Mouse (Mus musculus): ENCODE results near the gene Olfml2b. TPM values are rescaled to one million over a fixed set of nuclear protein-coding genes. Genes with fewer than 3 reads are reported as not detected.

Gene Olfml2b
- polyA plus RNA-seq, 1 experiment from 2014 or later = 25.3 TPM

- Histone ChIP-seq H3K4me1 (replicated peaks) (peaks cover 23% of the 10 kb centered on the region), H3K27ac (no peak overlapping the region), H3K4me2 (no peak overlapping the region), H3K9ac (replicated peaks) (no peak overlapping the region), H3K36me3 (no peaks in the 10 kb centered on the region), H3K9me3 (no peaks in the 10 kb centered on the region), H3K27me3 (no peaks in the 10 kb centered on the region), H3K4me3 (replicated peaks) (no peak overlapping the region)
- WGBS = 83% methylated on average over 3 of the region's 3 CpGs
- ATAC-seq (ENCODE audit: insufficient number of reproducible peaks, insufficient read depth, low FRiP score, low TSS enrichment, low read depth) = no peak
Measured at GRCm38 (mm10) chr1:170698771-170699170, 54.4 kb downstream of the Olfml2b start.

- Histone ChIP-seq H3K4me1 (replicated peaks) (peaks cover 19% of the 10 kb centered on the region), H3K36me3 (no peaks in the 10 kb centered on the region), H3K27me3 (no peaks in the 10 kb centered on the region), H3K4me3 (replicated peaks) (no peak overlapping the region), H3K9me3 (no peaks in the 10 kb centered on the region), H3K4me2 (no peak overlapping the region), H3K27ac (no peak overlapping the region), H3K9ac (replicated peaks) (no peak overlapping the region)
- WGBS = 85% methylated on average over 9 of the region's 9 CpGs
- ATAC-seq (ENCODE audit: insufficient number of reproducible peaks, insufficient read depth, low FRiP score, low TSS enrichment, low read depth) = no peak
Measured at GRCm38 (mm10) chr1:170699553-170699952, 55.2 kb downstream of the Olfml2b start.

GRCm38 (mm10) chr1:170700496-170701027 is 56.2 kb downstream of the Olfml2b start:
- peak overlapping the region; percentile 75; the same call in 1 of the 2 replicates for H3K27ac ChIP-seq
- no peak for ATAC-seq (ENCODE audit: insufficient number of reproducible peaks, insufficient read depth, low FRiP score, low TSS enrichment, low read depth)
- no peaks in the 10 kb centered on the region for H3K27me3 ChIP-seq
- H3K9ac ChIP-seq (replicated peaks) = no peak overlapping the region
- H3K4me3 ChIP-seq (replicated peaks) = no peak overlapping the region
- H3K36me3 ChIP-seq = no peaks in the 10 kb centered on the region
- peaks cover 19% of the 10 kb centered on the region for H3K4me1 ChIP-seq (replicated peaks)
- 80% methylated on average over 3 of the region's 3 CpGs for WGBS
- no peaks in the 10 kb centered on the region for H3K9me3 ChIP-seq
- H3K4me2 ChIP-seq = no peak overlapping the region

- H3K4me2 ChIP-seq = no peak overlapping the region
- peak; percentile 26; the same call in 1 of the 2 replicates for ATAC-seq (ENCODE audit: insufficient number of reproducible peaks, insufficient read depth, low FRiP score, low TSS enrichment, low read depth)
- peak overlapping the region; percentile 75 for H3K27ac ChIP-seq
- no peaks in the 10 kb centered on the region for H3K36me3 ChIP-seq
- peaks cover 19% of the 10 kb centered on the region for H3K4me1 ChIP-seq (replicated peaks)
- H3K27me3 ChIP-seq = no peaks in the 10 kb centered on the region
- no peak overlapping the region for H3K9ac ChIP-seq (replicated peaks)
- no peaks in the 10 kb centered on the region for H3K9me3 ChIP-seq
- H3K4me3 ChIP-seq (replicated peaks) = no peak overlapping the region
- 13% methylated on average over 3 of the region's 3 CpGs for WGBS
Measured at GRCm38 (mm10) chr1:170701178-170701577, 56.8 kb downstream of the Olfml2b start.

- no peak overlapping the region for H3K9ac ChIP-seq (replicated peaks)
- WGBS = 77% methylated on average over 8 of the region's 8 CpGs
- H3K27me3 ChIP-seq = no peaks in the 10 kb centered on the region
- H3K9me3 ChIP-seq = no peaks in the 10 kb centered on the region
- no peak overlapping the region for H3K4me2 ChIP-seq
- no peaks in the 10 kb centered on the region for H3K36me3 ChIP-seq
- peak overlapping the region; percentile 75 for H3K27ac ChIP-seq
- peaks cover 19% of the 10 kb centered on the region for H3K4me1 ChIP-seq (replicated peaks)
- 0 out of 2 replicates have a peak, but pooled peaks have one; percentile 8 for ATAC-seq (ENCODE audit: insufficient number of reproducible peaks, insufficient read depth, low FRiP score, low TSS enrichment, low read depth)
- H3K4me3 ChIP-seq (replicated peaks) = no peak overlapping the region
Measured at GRCm38 (mm10) chr1:170701582-170701981, 57.2 kb downstream of the Olfml2b start.

- Histone ChIP-seq H3K9me3 (no peaks in the 10 kb centered on the region), H3K4me3 (replicated peaks) (no peak overlapping the region), H3K27ac (no peak overlapping the region), H3K4me2 (no peak overlapping the region), H3K27me3 (no peaks in the 10 kb centered on the region), H3K4me1 (replicated peaks) (peaks cover 19% of the 10 kb centered on the region), H3K9ac (replicated peaks) (no peak overlapping the region), H3K36me3 (no peaks in the 10 kb centered on the region)
- 69% methylated on average over 2 of the region's 2 CpGs for WGBS
- ATAC-seq (ENCODE audit: insufficient number of reproducible peaks, insufficient read depth, low FRiP score, low TSS enrichment, low read depth) = no peak; the same call in 1 of the 2 replicates
Measured at GRCm38 (mm10) chr1:170702263-170702662, 57.9 kb downstream of the Olfml2b start.

- Histone ChIP-seq H3K27me3 (no peaks in the 10 kb centered on the region), H3K9ac (replicated peaks) (no peak overlapping the region), H3K36me3 (no peaks in the 10 kb centered on the region), H3K4me3 (replicated peaks) (no peak overlapping the region), H3K4me2 (no peak overlapping the region), H3K4me1 (replicated peaks) (peaks cover 19% of the 10 kb centered on the region), H3K27ac (no peak overlapping the region), H3K9me3 (no peaks in the 10 kb centered on the region)
- WGBS = 87% methylated on average over 6 of the region's 6 CpGs
- no peak for ATAC-seq (ENCODE audit: insufficient number of reproducible peaks, insufficient read depth, low FRiP score, low TSS enrichment, low read depth)
Measured at GRCm38 (mm10) chr1:170702958-170703357, 58.6 kb downstream of the Olfml2b start.

- ATAC-seq (ENCODE audit: insufficient number of reproducible peaks, insufficient read depth, low FRiP score, low TSS enrichment, low read depth) = no peak
- H3K4me3 ChIP-seq (replicated peaks) = no peak overlapping the region
- no peak overlapping the region for H3K9ac ChIP-seq (replicated peaks)
- no peaks in the 10 kb centered on the region for H3K27me3 ChIP-seq
- peaks cover 19% of the 10 kb centered on the region for H3K4me1 ChIP-seq (replicated peaks)
- H3K36me3 ChIP-seq = peaks cover 4% of the 10 kb centered on the region; the same call in 1 of the 2 replicates
- no peak overlapping the region for H3K27ac ChIP-seq
- WGBS = 94% methylated on average over 6 of the region's 6 CpGs
- no peaks in the 10 kb centered on the region for H3K9me3 ChIP-seq
- no peak overlapping the region for H3K4me2 ChIP-seq
Measured at GRCm38 (mm10) chr1:170704103-170704502, 59.8 kb downstream of the Olfml2b start.

- no peak for ATAC-seq (ENCODE audit: insufficient number of reproducible peaks, insufficient read depth, low FRiP score, low TSS enrichment, low read depth)
- H3K4me3 ChIP-seq (replicated peaks) = no peak overlapping the region
- no peaks in the 10 kb centered on the region for H3K9me3 ChIP-seq
- peaks cover 19% of the 10 kb centered on the region for H3K4me1 ChIP-seq (replicated peaks)
- H3K4me2 ChIP-seq = no peak overlapping the region
- WGBS = 75% methylated on average over 4 of the region's 4 CpGs
- no peak overlapping the region for H3K9ac ChIP-seq (replicated peaks)
- H3K27me3 ChIP-seq = no peaks in the 10 kb centered on the region
- H3K36me3 ChIP-seq = peaks cover 9% of the 10 kb centered on the region; the same call in 1 of the 2 replicates
- no peak overlapping the region for H3K27ac ChIP-seq
Measured at GRCm38 (mm10) chr1:170704911-170705594, 60.7 kb downstream of the Olfml2b start.

- Histone ChIP-seq H3K9ac (replicated peaks) (no peak overlapping the region), H3K27me3 (no peaks in the 10 kb centered on the region), H3K4me1 (replicated peaks) (peaks cover 13% of the 10 kb centered on the region), H3K27ac (no peak overlapping the region), H3K9me3 (no peaks in the 10 kb centered on the region), H3K36me3 (peaks cover 9% of the 10 kb centered on the region; the same call in 1 of the 2 replicates), H3K4me2 (no peak overlapping the region), H3K4me3 (replicated peaks) (no peak overlapping the region)
- no peak for ATAC-seq (ENCODE audit: insufficient number of reproducible peaks, insufficient read depth, low FRiP score, low TSS enrichment, low read depth)
- 78% methylated on average over 4 of the region's 4 CpGs for WGBS
Measured at GRCm38 (mm10) chr1:170706046-170706445, 61.7 kb downstream of the Olfml2b start.

- no peaks in the 10 kb centered on the region; the same call in 1 of the 2 replicates for H3K4me1 ChIP-seq (replicated peaks)
- peaks cover 9% of the 10 kb centered on the region; the same call in 1 of the 2 replicates for H3K36me3 ChIP-seq
- ATAC-seq (ENCODE audit: insufficient number of reproducible peaks, insufficient read depth, low FRiP score, low TSS enrichment, low read depth) = no peak
- 85% methylated on average over 3 of the region's 3 CpGs for WGBS
- H3K4me3 ChIP-seq (replicated peaks) = no peak overlapping the region
- no peak overlapping the region for H3K4me2 ChIP-seq
- no peak overlapping the region for H3K27ac ChIP-seq
- H3K9me3 ChIP-seq = no peaks in the 10 kb centered on the region
- H3K27me3 ChIP-seq = no peaks in the 10 kb centered on the region
- H3K9ac ChIP-seq (replicated peaks) = no peak overlapping the region
Measured at GRCm38 (mm10) chr1:170709034-170709433, 64.7 kb downstream of the Olfml2b start.
